7 mouse cellular contexts compared by ENCODE assay signal in genomic region chr16:42190114-42191045, GRCm38 (mm10).
A peak's percentile ranks its signal among the peaks of the same experiment; 100 is the strongest.
DNase-seq lines count a peak whose midpoint lies in the region; ATAC-seq lines count a peak whose summit lies in the region.

No protein-coding gene starts in this region.

- peak overlapping the region; percentile 51 for H3K4me3 ChIP-seq in embryonic facial prominence, embryonic 14.5 days (ENCODE audit: low read depth, low read length)
- H3K4me3 ChIP-seq in limb, embryonic 13.5 days, result peak overlapping the region; percentile 57
- peak overlapping the region; percentile 42 for H3K4me3 ChIP-seq in midbrain, embryonic 16.5 days (ENCODE audit: low read depth, low read length)

- ATAC-seq in embryonic facial prominence, embryonic 14.5 days (ENCODE audit: low read depth), result peak; percentile 97
- peak; percentile 92 for ATAC-seq in limb, embryonic 13.5 days (ENCODE audit: low FRiP score, low read depth)
- ATAC-seq in midbrain, embryonic 16.5 days, result peak; percentile 97

- H3K27ac ChIP-seq in embryonic facial prominence, embryonic 14.5 days (replicated peaks; ENCODE audit: low read depth, low read length), result peak overlapping the region; percentile 95
- peak overlapping the region; percentile 96 for H3K27ac ChIP-seq in limb, embryonic 13.5 days
- H3K27ac ChIP-seq in midbrain, embryonic 16.5 days (ENCODE audit: low read length), result peak overlapping the region; percentile 98

- 0% methylated on average over 31 of the region's 44 CpGs for WGBS in embryonic facial prominence, embryonic 14.5 days
- 1% methylated on average over 44 of the region's 44 CpGs for WGBS in limb, embryonic 13.5 days
- under 1% methylated on average over 44 of the region's 44 CpGs for WGBS in midbrain, embryonic 16.5 days

- H3K9ac ChIP-seq in embryonic facial prominence, embryonic 14.5 days (ENCODE audit: low read depth, low read length), result peak overlapping the region; percentile 78
- H3K9ac ChIP-seq in limb, embryonic 13.5 days, result peak overlapping the region; percentile 80
- H3K9ac ChIP-seq in midbrain, embryonic 16.5 days (ENCODE audit: low read depth, low read length), result peak overlapping the region; percentile 78

- H3K4me2 ChIP-seq in embryonic facial prominence, embryonic 14.5 days (ENCODE audit: low read depth, low read length), result peak overlapping the region; percentile 84
- peak overlapping the region; percentile 73 for H3K4me2 ChIP-seq in limb, embryonic 13.5 days (replicated peaks)
- H3K4me2 ChIP-seq in midbrain, embryonic 16.5 days (ENCODE audit: low read length), result peak overlapping the region; percentile 61

- no peaks in the 10 kb centered on the region for H3K27me3 ChIP-seq in embryonic facial prominence, embryonic 14.5 days (replicated peaks; ENCODE audit: control insufficient read depth, insufficient read depth, low read length)
- H3K27me3 ChIP-seq in limb, embryonic 13.5 days, result no peaks in the 10 kb centered on the region
- no peaks in the 10 kb centered on the region for H3K27me3 ChIP-seq in midbrain, embryonic 16.5 days (ENCODE audit: control insufficient read depth, insufficient read depth, low read depth, low read length)

- no peaks in the 10 kb centered on the region for H3K4me1 ChIP-seq in embryonic facial prominence, embryonic 14.5 days (ENCODE audit: control insufficient read depth, insufficient read depth, low read length)
- H3K4me1 ChIP-seq in limb, embryonic 13.5 days, result peaks cover 11% of the 10 kb centered on the region
- peaks cover 12% of the 10 kb centered on the region for H3K4me1 ChIP-seq in midbrain, embryonic 16.5 days (ENCODE audit: control insufficient read depth, insufficient read depth, low read length)

- peak; percentile 76 to 82 for DNase-seq in adrenal gland, postnatal 4 days (ENCODE audit: low spot score in 2 of 2)
- DNase-seq in embryonic facial prominence, embryonic 14.5 days (ENCODE audit: low spot score), result peak; percentile 96
- DNase-seq in heart, adult 8-10 months (ENCODE audit: low spot score), result peak; percentile 81
- peak; percentile 70 to 76 for DNase-seq in kidney, adult 8-10 months
- DNase-seq in spleen, postnatal 10 days (ENCODE audit: low spot score in 2 of 2), result peak; percentile 49 to 80

- H3K9me3 ChIP-seq in embryonic facial prominence, embryonic 14.5 days (ENCODE audit: control insufficient read depth, low read length), result no peaks in the 10 kb centered on the region
- H3K9me3 ChIP-seq in limb, embryonic 13.5 days, result no peaks in the 10 kb centered on the region
- no peaks in the 10 kb centered on the region for H3K9me3 ChIP-seq in midbrain, embryonic 16.5 days (replicated peaks; ENCODE audit: control insufficient read depth, low read length, poor library complexity, severe bottlenecking)

- no peaks in the 10 kb centered on the region for H3K36me3 ChIP-seq in embryonic facial prominence, embryonic 14.5 days (ENCODE audit: control insufficient read depth, insufficient read depth, low read length)
- H3K36me3 ChIP-seq in limb, embryonic 13.5 days, result no peaks in the 10 kb centered on the region
- no peaks in the 10 kb centered on the region for H3K36me3 ChIP-seq in midbrain, embryonic 16.5 days (ENCODE audit: control insufficient read depth, insufficient read depth, low read length)

Comparison
In these comparisons a context has a peak if more than half of its experiments do, and no peak if none do; other contexts are left out.
1. Peak in every context shown above with its lines: DNase-seq, ATAC-seq, H3K4me3 ChIP-seq and H3K27ac ChIP-seq.